ENCODE assay signal across 14 mouse cellular contexts in genomic region chr16:10347551-10347950, GRCm38 (mm10). TPM values are rescaled to one million over a fixed set of nuclear protein-coding genes. Genes with fewer than 3 reads are reported as not detected.
DNase-seq lines count a peak whose midpoint lies in the region; TF ChIP-seq lines count a peak whose summit lies in the region.
"Had no signal": no experiment of that assay in that cellular context is flagged by ENCODE, and none has a peak within 500 bp of the region (broad histone marks: within the 10 kb centered on the region; RNA-seq: fewer than 3 reads in every experiment).

No protein-coding gene starts in this region.

- H3K27ac ChIP-seq in layer of hippocampus, adult 2 months, result peak overlapping the region; percentile 48; the same call in 1 of the 2 replicates
- H3K27ac ChIP-seq: forebrain, embryonic 15.5 days; kidney, postnatal 0 days had no signal

- H3K4me3 ChIP-seq in layer of hippocampus, adult 2 months, result no peak overlapping the region
- H3K4me3 ChIP-seq: forebrain, embryonic 15.5 days; megakaryocyte, embryonic 14.5 days had no signal

- peak; percentile 24 for DNase-seq in adrenal gland, adult 8-10 months
- no peak for DNase-seq in adrenal gland, adult 18-20 months (ENCODE audit: low spot score in 2 of 2)
- DNase-seq in layer of hippocampus, adult 2 months (ENCODE audit: low spot score in 2 of 2), result peak in 1 of 2 experiments; percentile 14
- no peak for DNase-seq in layer of hippocampus, postnatal 25 days (ENCODE audit: extremely low spot score in 1 of 2, low spot score in 1 of 2)
- peak; percentile 53 to 70 for DNase-seq in heart, postnatal 14 days
- peak; percentile 15 for DNase-seq in skeletal muscle tissue, adult 2 months (ENCODE audit: low read depth, low spot score)
- DNase-seq in embryo, embryonic 10 days (ENCODE audit: low spot score), result no peak
- no peak for DNase-seq in cerebellum, adult 18-20 months
- DNase-seq: cerebellum, postnatal 36 days; thymus, postnatal 14 days had no signal

- no peak for TF ChIP-seq CTCF in layer of hippocampus, adult 2 months (conservative IDR thresholded peaks at IDR 0.05)

- intact Hi-C loops in heart, postnatal 14 days (cut with DNase I), result no loop called here

RNA-seq across cellular contexts. Expression of gene Emp2, which starts 33.8 kb away (rescaled TPM):
- 1 to 10 TPM; 4.9 to 7.5 (median 6.0) TPM for total RNA-seq in adrenal gland, adult 8-10 months (2022)
- total RNA-seq in adrenal gland, adult 18-20 months (2021), result 1 to 10 TPM; 5.5 to 8.4 TPM
- 10 to 100 TPM; 14.4 to 16.4 TPM for total RNA-seq in layer of hippocampus, adult 2 months (2021)
- total RNA-seq in layer of hippocampus, postnatal 25 days (2021), result 10 to 100 TPM; 18.4 to 19.1 TPM
- 10 to 100 TPM; 40.6 to 46.0 TPM for total RNA-seq in heart, postnatal 14 days (2021)
- total RNA-seq: MEL had no signal

RNA-seq across cellular contexts. Expression of gene Tekt5, which starts 47.7 kb away (rescaled TPM):
- not detected for total RNA-seq in adrenal gland, adult 8-10 months (2022)
- total RNA-seq in adrenal gland, adult 18-20 months (2021), result not detected
- 1 to 10 TPM; 6.1 to 7.4 TPM for total RNA-seq in layer of hippocampus, adult 2 months (2021)
- 1 to 10 TPM; 6.6 TPM for total RNA-seq in layer of hippocampus, postnatal 25 days (2021)
- total RNA-seq in heart, postnatal 14 days (2021), result under 1 TPM; 0.14 to 0.22 TPM

Comparison
In these comparisons a context has a peak if more than half of its experiments do, and no peak if none do; other contexts are left out.
1. DNase-seq: peak in adrenal gland, adult 8-10 months (single experiment), heart, postnatal 14 days (2 of 2) and skeletal muscle tissue, adult 2 months (single experiment); none in adrenal gland, adult 18-20 months (0 of 2), layer of hippocampus, postnatal 25 days (0 of 2), embryo, embryonic 10 days (single experiment) and cerebellum, adult 18-20 months (0 of 2).
2. RNA of gene Tekt5, which starts 47.7 kb away (total RNA-seq): 6.1 to 7.4 TPM in layer of hippocampus, adult 2 months and 6.6 TPM in layer of hippocampus, postnatal 25 days; 0.14 to 0.22 TPM in heart, postnatal 14 days, not detected in adrenal gland, adult 8-10 months and not detected in adrenal gland, adult 18-20 months; every median in the first group is over 4 times any median in the second.